Mouse (Mus musculus): ENCODE results near the gene Pde6h. TPM values are rescaled to one million over a fixed set of nuclear protein-coding genes. Genes with fewer than 3 reads are reported as not detected.
"Not testable (repeated sequence)": the region's sequence is repeated elsewhere in the genome, so short reads cannot be mapped to it uniquely, and the experiment has no call there.

Pde6h gene
- 0.23 TPM in 1 of 2 replicates, not detected in the other for polyA plus RNA-seq (2014; fragmentation: Nextera tagmentation; extraction: Ambion mirVana)

DNA sequence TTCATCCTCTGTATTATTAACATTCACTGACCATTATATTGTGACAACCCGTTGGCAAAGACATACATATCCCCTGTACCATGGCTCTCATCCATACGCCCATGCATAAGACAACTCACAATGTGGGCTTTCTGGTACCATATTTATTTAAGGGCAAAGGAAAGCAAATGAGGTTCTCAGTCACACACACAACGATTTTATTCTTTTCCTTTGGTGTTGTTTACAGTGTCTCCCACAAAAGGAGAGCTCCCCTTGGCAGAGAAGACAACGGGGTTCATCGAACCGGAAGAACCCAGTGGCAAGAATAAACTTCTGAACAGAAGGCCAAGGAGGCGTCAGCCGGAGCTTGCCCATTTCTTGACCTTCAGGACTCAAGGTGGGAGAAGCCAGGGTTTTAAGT, at the start of gene Pde6h:
Pde6h (plus strand) TSS at position 301 of the 400 bp plus-strand sequence.
- no peak within 1 kb of the TSS for H3K4me2 ChIP-seq (ENCODE audit: low read length)
- WGBS, result 92% methylated on average over 8 of the region's 8 CpGs
- H3K36me3 ChIP-seq (ENCODE audit: control insufficient read depth, insufficient read depth, low read length), result peaks cover 16% of the 10 kb centered on the region
- no peak within 1 kb of the TSS for H3K9ac ChIP-seq (ENCODE audit: low read length)
- H3K4me3 ChIP-seq (ENCODE audit: control insufficient read depth in 1 of 2, insufficient read depth in 1 of 2, low read depth in 1 of 2, low read length in 2 of 2), result no peak within 1 kb of the TSS
- H3K27me3 ChIP-seq (ENCODE audit: control insufficient read depth, insufficient read depth, low read length), result no peaks in the 10 kb centered on the region
- peaks cover 3 to 4% of the 10 kb centered on the region in 2 experiments; a peak in 2 of 4 replicates for H3K4me1 ChIP-seq (ENCODE audit: control insufficient read depth in 2 of 2, insufficient read depth in 2 of 2, low read length in 2 of 2)
- no peaks in the 10 kb centered on the region for H3K9me3 ChIP-seq (ENCODE audit: control insufficient read depth, low read length)
- no peak for ATAC-seq (ENCODE audit: insufficient number of reproducible peaks, insufficient read depth, low FRiP score, low read depth)
- no peak within 1 kb of the TSS for H3K27ac ChIP-seq (replicated peaks in 1 of 2; ENCODE audit: control insufficient read depth in 1 of 2, insufficient read depth in 1 of 2, low read depth in 2 of 2, low read length in 2 of 2)

DNA sequence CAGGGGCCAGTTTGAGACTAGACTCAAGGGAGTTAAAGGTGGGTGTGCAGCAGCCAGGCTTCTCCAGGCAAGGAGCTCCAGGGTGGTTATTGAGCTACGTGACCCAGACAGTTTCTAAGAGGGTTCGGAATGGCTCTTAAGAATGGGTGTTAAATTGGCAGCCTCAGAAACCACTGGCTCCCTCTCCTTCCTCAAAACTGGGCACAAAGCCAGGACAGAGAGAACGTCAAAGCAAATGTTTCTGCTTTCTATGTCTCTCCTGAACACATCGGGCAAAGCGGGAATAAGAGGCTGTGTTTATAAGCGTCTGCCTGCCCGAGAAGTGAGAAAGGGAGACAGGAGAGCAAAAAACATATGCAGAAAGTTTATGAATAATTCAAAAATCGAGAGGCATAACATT, 49.0 kb upstream of the Pde6h start:
- Histone ChIP-seq H3K4me2 (ENCODE audit: low read length) (peak overlapping the region; percentile 58), H3K4me3 (ENCODE audit: control insufficient read depth in 1 of 2, insufficient read depth in 1 of 2, low read depth in 1 of 2, low read length in 2 of 2) (peak overlapping the region; percentile 37 to 51), H3K9me3 (ENCODE audit: control insufficient read depth, low read length) (no peaks in the 10 kb centered on the region), H3K36me3 (ENCODE audit: control insufficient read depth, insufficient read depth, low read length) (peaks cover 7% of the 10 kb centered on the region; the same call in 1 of the 2 replicates), H3K4me1 (ENCODE audit: control insufficient read depth in 2 of 2, insufficient read depth in 2 of 2, low read length in 2 of 2) (peaks cover 9 to 17% of the 10 kb centered on the region in 2 experiments), H3K27me3 (ENCODE audit: control insufficient read depth, insufficient read depth, low read length) (no peaks in the 10 kb centered on the region), H3K27ac (replicated peaks in 1 of 2; ENCODE audit: control insufficient read depth in 1 of 2, insufficient read depth in 1 of 2, low read depth in 2 of 2, low read length in 2 of 2) (peak overlapping the region; percentile 66 to 68), H3K9ac (ENCODE audit: low read length) (peak overlapping the region; percentile 67)
- ATAC-seq (ENCODE audit: insufficient number of reproducible peaks, insufficient read depth, low FRiP score, low read depth), result no peak
- 15% methylated on average over 8 of the region's 8 CpGs for WGBS

DNA sequence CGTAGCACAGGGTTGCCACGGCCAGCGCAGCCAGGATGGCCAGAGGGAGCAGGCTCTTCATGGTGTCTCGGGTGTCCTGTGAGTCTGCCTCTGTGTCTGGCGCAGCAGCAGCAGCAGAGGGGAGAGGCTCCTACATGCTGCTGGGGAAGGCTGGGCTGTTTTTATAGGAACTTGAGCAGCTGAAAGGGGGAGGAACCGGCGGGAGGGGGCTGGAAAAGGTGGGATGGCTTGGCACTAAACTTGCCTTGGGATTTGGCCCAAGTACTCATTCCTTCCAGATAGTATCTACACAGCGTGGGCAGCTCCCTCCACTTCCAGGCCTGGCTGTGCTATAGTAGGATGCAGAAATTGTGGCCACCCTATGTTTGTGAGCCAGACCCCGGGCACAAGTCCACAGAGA, 48.0 kb upstream of the Pde6h start, which contains the start of gene Mgp:
Mgp (minus strand) TSS at position 154 of the 400 bp plus-strand sequence.
- H3K9me3 ChIP-seq (ENCODE audit: control insufficient read depth, low read length), result no peaks in the 10 kb centered on the region
- peak within 1 kb of the TSS; percentile 66 to 68 for H3K27ac ChIP-seq (replicated peaks in 1 of 2; ENCODE audit: control insufficient read depth in 1 of 2, insufficient read depth in 1 of 2, low read depth in 2 of 2, low read length in 2 of 2)
- 19% methylated on average over 9 of the region's 9 CpGs for WGBS
- H3K27me3 ChIP-seq (ENCODE audit: control insufficient read depth, insufficient read depth, low read length), result no peaks in the 10 kb centered on the region
- H3K36me3 ChIP-seq (ENCODE audit: control insufficient read depth, insufficient read depth, low read length), result peaks cover 7% of the 10 kb centered on the region; the same call in 1 of the 2 replicates
- peak within 1 kb of the TSS; percentile 67 for H3K9ac ChIP-seq (ENCODE audit: low read length)
- peak; percentile 72 for ATAC-seq (ENCODE audit: insufficient number of reproducible peaks, insufficient read depth, low FRiP score, low read depth)
- H3K4me2 ChIP-seq (ENCODE audit: low read length), result peak within 1 kb of the TSS; percentile 58
- peaks cover 9 to 17% of the 10 kb centered on the region in 2 experiments for H3K4me1 ChIP-seq (ENCODE audit: control insufficient read depth in 2 of 2, insufficient read depth in 2 of 2, low read length in 2 of 2)
- peak within 1 kb of the TSS; percentile 37 to 51 for H3K4me3 ChIP-seq (ENCODE audit: control insufficient read depth in 1 of 2, insufficient read depth in 1 of 2, low read depth in 1 of 2, low read length in 2 of 2)

DNA sequence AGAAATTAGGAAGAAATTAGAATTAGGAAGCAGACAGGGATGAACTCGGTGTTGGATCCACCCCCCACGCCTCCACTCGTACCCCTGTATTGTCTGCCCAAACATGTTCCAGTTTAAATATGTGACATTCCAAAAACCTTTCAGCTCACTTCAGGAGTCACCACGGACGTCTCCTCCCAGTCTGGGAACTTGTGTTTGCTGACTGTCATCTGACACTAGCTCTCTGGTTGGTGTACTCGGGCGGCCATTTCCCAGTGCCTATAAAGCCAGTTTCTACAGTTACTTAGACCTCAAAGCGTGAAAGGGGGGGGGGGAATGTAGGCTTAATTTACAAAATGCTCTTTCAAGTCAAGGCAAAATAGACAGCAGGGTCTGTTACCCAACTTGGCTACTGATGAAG, 42.0 kb upstream of the Pde6h start:
- ATAC-seq (ENCODE audit: insufficient number of reproducible peaks, insufficient read depth, low FRiP score, low read depth), result no peak
- Histone ChIP-seq H3K36me3 (ENCODE audit: control insufficient read depth, insufficient read depth, low read length) (no peaks in the 10 kb centered on the region), H3K27me3 (ENCODE audit: control insufficient read depth, insufficient read depth, low read length) (no peaks in the 10 kb centered on the region), H3K9me3 (ENCODE audit: control insufficient read depth, low read length) (no peaks in the 10 kb centered on the region), H3K27ac (replicated peaks in 1 of 2; ENCODE audit: control insufficient read depth in 1 of 2, insufficient read depth in 1 of 2, low read depth in 2 of 2, low read length in 2 of 2) (no peak overlapping the region), H3K4me1 (ENCODE audit: control insufficient read depth in 2 of 2, insufficient read depth in 2 of 2, low read length in 2 of 2) (no peaks in the 10 kb centered on the region), H3K4me3 (ENCODE audit: control insufficient read depth in 1 of 2, insufficient read depth in 1 of 2, low read depth in 1 of 2, low read length in 2 of 2) (no peak overlapping the region), H3K4me2 (ENCODE audit: low read length) (no peak overlapping the region), H3K9ac (ENCODE audit: low read length) (no peak overlapping the region)
- 59% methylated on average over 8 of the region's 8 CpGs for WGBS

DNA sequence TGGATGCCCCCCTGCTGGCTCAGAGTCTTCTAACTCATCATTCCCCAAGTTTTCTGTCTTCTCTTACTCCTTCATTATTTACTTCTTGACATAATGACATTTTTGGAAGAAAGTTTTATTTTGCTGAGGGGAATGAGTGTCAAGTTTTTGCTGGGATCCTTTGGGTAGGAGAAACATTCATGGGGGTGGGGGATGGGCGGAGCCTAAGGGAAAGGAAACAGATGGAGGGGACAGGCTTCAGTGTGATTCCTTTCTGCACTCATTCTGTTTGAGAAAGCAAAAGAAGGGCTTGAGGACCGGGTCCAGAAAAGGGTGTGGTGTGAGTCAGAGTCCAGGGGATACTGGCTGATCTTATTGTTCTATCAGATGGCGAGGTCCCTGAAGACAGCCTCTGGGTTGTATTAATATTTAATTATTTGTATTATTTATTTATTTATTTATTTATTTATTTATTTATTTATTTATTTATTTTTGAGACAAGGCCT, 40.2 kb upstream of the Pde6h start:
- peaks cover 0 to 4% of the 10 kb centered on the region in 2 experiments; a peak in 1 of 4 replicates for H3K4me1 ChIP-seq (ENCODE audit: control insufficient read depth in 2 of 2, insufficient read depth in 2 of 2, low read length in 2 of 2)
- no peak for ATAC-seq (ENCODE audit: insufficient number of reproducible peaks, insufficient read depth, low FRiP score, low read depth)
- no peaks in the 10 kb centered on the region for H3K36me3 ChIP-seq (ENCODE audit: control insufficient read depth, insufficient read depth, low read length)
- no peaks in the 10 kb centered on the region for H3K27me3 ChIP-seq (ENCODE audit: control insufficient read depth, insufficient read depth, low read length)
- H3K4me2 ChIP-seq (ENCODE audit: low read length), result no peak overlapping the region
- H3K9ac ChIP-seq (ENCODE audit: low read length), result no peak overlapping the region
- no peaks in the 10 kb centered on the region for H3K9me3 ChIP-seq (ENCODE audit: control insufficient read depth, low read length)
- no peak overlapping the region for H3K27ac ChIP-seq (replicated peaks in 1 of 2; ENCODE audit: control insufficient read depth in 1 of 2, insufficient read depth in 1 of 2, low read depth in 2 of 2, low read length in 2 of 2)
- 71% methylated on average over 3 of the region's 3 CpGs for WGBS
- H3K4me3 ChIP-seq (ENCODE audit: control insufficient read depth in 1 of 2, insufficient read depth in 1 of 2, low read depth in 1 of 2, low read length in 2 of 2), result no peak overlapping the region

DNA sequence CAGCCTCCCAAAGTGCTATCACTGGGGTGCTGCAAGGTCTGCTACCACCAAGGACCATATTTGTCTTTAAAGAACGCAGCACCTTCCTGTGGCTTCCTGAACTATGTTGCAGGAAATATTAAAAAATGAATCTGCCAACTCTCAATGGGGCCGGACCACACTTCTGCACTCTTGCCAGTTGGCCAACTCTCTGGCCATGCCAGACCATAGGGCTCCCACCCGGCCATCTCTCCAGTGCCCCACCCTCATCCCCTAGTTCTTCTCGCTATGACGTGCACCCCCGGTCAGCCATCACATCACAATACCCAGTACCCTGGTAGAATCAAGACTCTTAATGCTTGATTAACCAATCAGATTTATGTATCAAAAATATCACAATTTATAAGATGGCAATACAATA, 39.7 kb upstream of the Pde6h start:
- H3K27me3 ChIP-seq (ENCODE audit: control insufficient read depth, insufficient read depth, low read length), result no peaks in the 10 kb centered on the region
- H3K4me2 ChIP-seq (ENCODE audit: low read length), result no peak overlapping the region
- no peak overlapping the region for H3K27ac ChIP-seq (replicated peaks in 1 of 2; ENCODE audit: control insufficient read depth in 1 of 2, insufficient read depth in 1 of 2, low read depth in 2 of 2, low read length in 2 of 2)
- H3K36me3 ChIP-seq (ENCODE audit: control insufficient read depth, insufficient read depth, low read length), result no peaks in the 10 kb centered on the region
- ATAC-seq (ENCODE audit: insufficient number of reproducible peaks, insufficient read depth, low FRiP score, low read depth), result no peak
- H3K4me3 ChIP-seq (ENCODE audit: control insufficient read depth in 1 of 2, insufficient read depth in 1 of 2, low read depth in 1 of 2, low read length in 2 of 2), result no peak overlapping the region
- H3K4me1 ChIP-seq (ENCODE audit: control insufficient read depth in 2 of 2, insufficient read depth in 2 of 2, low read length in 2 of 2), result peaks cover 2 to 6% of the 10 kb centered on the region in 2 experiments; a peak in 1 of 4 replicates
- no peak overlapping the region for H3K9ac ChIP-seq (ENCODE audit: low read length)
- no peaks in the 10 kb centered on the region for H3K9me3 ChIP-seq (ENCODE audit: control insufficient read depth, low read length)
- WGBS, result 92% methylated on average over 6 of the region's 6 CpGs

DNA sequence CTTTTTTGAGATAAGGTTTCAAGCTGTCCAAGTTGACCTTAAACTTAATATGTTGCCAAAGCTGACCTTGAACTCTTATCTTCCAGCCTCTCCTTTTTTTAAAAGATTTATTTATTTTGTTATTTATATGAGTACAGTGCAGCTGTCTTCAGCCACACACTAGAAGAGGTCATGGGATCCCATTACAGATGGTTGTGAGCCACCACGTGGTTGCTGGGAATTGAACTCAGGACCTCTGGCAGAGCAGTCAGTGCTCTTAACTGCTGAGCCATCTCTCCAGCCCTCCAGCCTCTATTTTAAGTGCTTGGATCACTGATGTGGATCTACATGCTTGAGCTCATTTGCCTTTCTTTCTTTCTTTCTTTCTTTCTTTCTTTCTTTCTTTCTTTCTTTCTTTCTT, 38.9 kb upstream of the Pde6h start:
- H3K36me3 ChIP-seq (ENCODE audit: control insufficient read depth, insufficient read depth, low read length); H3K4me3 ChIP-seq (ENCODE audit: control insufficient read depth in 1 of 2, insufficient read depth in 1 of 2, low read depth in 1 of 2, low read length in 2 of 2); H3K9me3 ChIP-seq (ENCODE audit: control insufficient read depth, low read length); H3K9ac ChIP-seq (ENCODE audit: low read length); H3K27me3 ChIP-seq (ENCODE audit: control insufficient read depth, insufficient read depth, low read length); H3K27ac ChIP-seq (replicated peaks in 1 of 2; ENCODE audit: control insufficient read depth in 1 of 2, insufficient read depth in 1 of 2, low read depth in 2 of 2, low read length in 2 of 2); H3K4me2 ChIP-seq (ENCODE audit: low read length); ATAC-seq (ENCODE audit: insufficient number of reproducible peaks, insufficient read depth, low FRiP score, low read depth); H3K4me1 ChIP-seq (ENCODE audit: control insufficient read depth in 2 of 2, insufficient read depth in 2 of 2, low read length in 2 of 2): not testable (repeated sequence)
- 44% methylated on average over 1 of the region's 1 CpGs for WGBS

DNA sequence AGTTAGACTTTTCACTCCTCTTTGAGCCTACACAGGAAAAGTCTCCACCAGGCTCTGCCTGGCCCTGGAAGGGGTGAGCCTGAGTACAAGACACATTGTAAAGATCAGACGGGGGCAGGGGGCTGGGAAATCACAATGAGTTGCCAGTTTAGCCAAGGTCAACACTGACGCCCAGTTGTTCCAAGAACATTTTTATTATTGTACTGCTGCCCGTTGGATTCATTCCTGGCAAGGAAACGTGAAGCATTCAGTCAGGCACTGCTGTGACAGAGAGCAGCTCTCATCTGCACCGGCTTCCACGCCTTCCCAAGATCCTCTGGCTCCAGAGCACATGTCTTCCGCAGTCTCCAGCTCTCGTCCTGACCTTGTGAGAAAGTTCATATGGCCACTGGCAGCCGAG, 35.8 kb upstream of the Pde6h start:
- no peaks in the 10 kb centered on the region for H3K27me3 ChIP-seq (ENCODE audit: control insufficient read depth, insufficient read depth, low read length)
- ATAC-seq (ENCODE audit: insufficient number of reproducible peaks, insufficient read depth, low FRiP score, low read depth), result peak; percentile 76
- WGBS, result 41% methylated on average over 9 of the region's 9 CpGs

More for the DNA sequence above, 35.8 kb upstream of the Pde6h start:
- Histone ChIP-seq H3K9ac (ENCODE audit: low read length) (no peak overlapping the region), H3K27ac (replicated peaks in 1 of 2; ENCODE audit: control insufficient read depth in 1 of 2, insufficient read depth in 1 of 2, low read depth in 2 of 2, low read length in 2 of 2) (peak overlapping the region; percentile 15 to 30), H3K4me1 (ENCODE audit: control insufficient read depth in 2 of 2, insufficient read depth in 2 of 2, low read length in 2 of 2) (peaks cover 3 to 6% of the 10 kb centered on the region in 2 experiments; a peak in 1 of 4 replicates), H3K4me2 (ENCODE audit: low read length) (no peak overlapping the region), H3K9me3 (ENCODE audit: control insufficient read depth, low read length) (no peaks in the 10 kb centered on the region), H3K36me3 (ENCODE audit: control insufficient read depth, insufficient read depth, low read length) (no peaks in the 10 kb centered on the region), H3K4me3 (ENCODE audit: control insufficient read depth in 1 of 2, insufficient read depth in 1 of 2, low read depth in 1 of 2, low read length in 2 of 2) (no peak overlapping the region)
